Mouse (Mus musculus): ENCODE results near the gene Igf2bp1. TPM values are rescaled to one million over a fixed set of nuclear protein-coding genes. Genes with fewer than 3 reads are reported as not detected.

Igf2bp1 gene
- polyA plus RNA-seq, 1 experiment from 2014 or later, result 10.8 TPM

GRCm38 (mm10) chr11:95907805-95908524 is 97.8 kb downstream of the Igf2bp1 start:
- 32% methylated on average over 5 of the region's 5 CpGs for WGBS (ENCODE audit: insufficient replicate concordance)
- Histone ChIP-seq H3K4me2 (ENCODE audit: low read depth, low read length) (no peak overlapping the region), H3K4me3 (ENCODE audit: low read depth, low read length) (no peak overlapping the region), H3K27ac (ENCODE audit: low read length) (no peak overlapping the region), H3K36me3 (ENCODE audit: control insufficient read depth, insufficient read depth) (no peaks in the 10 kb centered on the region), H3K4me1 (ENCODE audit: control insufficient read depth, low read depth, low read length) (no peaks in the 10 kb centered on the region), H3K27me3 (ENCODE audit: control insufficient read depth, insufficient read depth, low read depth, low read length) (peaks cover 18% of the 10 kb centered on the region), H3K9ac (ENCODE audit: low read depth, low read length) (no peak overlapping the region), H3K9me3 (replicated peaks; ENCODE audit: control insufficient read depth, low read length) (no peaks in the 10 kb centered on the region)
- ATAC-seq (ENCODE audit: low read depth), result no peak

Small RNA genes lying within 50 kb of the gene (microRNA-seq; reads per million reads assigned to microRNA genes)
- not detected for gene Mir3063

Other genes with a start within 250 kb of the Igf2bp1 start
- gene Phospho1, start 181.4 kb downstream of the Igf2bp1 start, polyA plus RNA-seq (2015; fragmentation: Nextera tagmentation; extraction: Ambion mirVana), result 6.5 and 7.7 TPM in 2 replicates
- gene Gngt2, start 168.7 kb downstream of the Igf2bp1 start, polyA plus RNA-seq (2015; fragmentation: Nextera tagmentation; extraction: Ambion mirVana), result 21.1 and 23.2 TPM in 2 replicates
- 5.3 and 7.6 TPM in 2 replicates for gene Abi3, start 163.5 kb downstream of the Igf2bp1 start, polyA plus RNA-seq (2015; fragmentation: Nextera tagmentation; extraction: Ambion mirVana)
- gene B4galnt2, start 91.0 kb downstream of the Igf2bp1 start, polyA plus RNA-seq (2015; fragmentation: Nextera tagmentation; extraction: Ambion mirVana), result 0.08 and 0.50 TPM in 2 replicates
- 0.25 TPM in 1 of 2 replicates, not detected in the other for gene Gip, start 18.6 kb upstream of the Igf2bp1 start, polyA plus RNA-seq (2015; fragmentation: Nextera tagmentation; extraction: Ambion mirVana)
- 47.5 and 54.4 TPM in 2 replicates for gene Snf8, start 28.9 kb upstream of the Igf2bp1 start, polyA plus RNA-seq (2015; fragmentation: Nextera tagmentation; extraction: Ambion mirVana)
- gene Ube2z, start 59.4 kb upstream of the Igf2bp1 start, polyA plus RNA-seq (2015; fragmentation: Nextera tagmentation; extraction: Ambion mirVana), result 13.2 TPM in 2 replicates
- gene Atp5g1, start 69.7 kb upstream of the Igf2bp1 start, polyA plus RNA-seq (2015; fragmentation: Nextera tagmentation; extraction: Ambion mirVana), result 471 and 479 TPM in 2 replicates
- gene Calcoco2, start 106.0 kb upstream of the Igf2bp1 start, polyA plus RNA-seq (2015; fragmentation: Nextera tagmentation; extraction: Ambion mirVana), result not detected in 2 replicates
- not detected in 2 replicates for gene Ttll6, start 127.8 kb upstream of the Igf2bp1 start, polyA plus RNA-seq (2015; fragmentation: Nextera tagmentation; extraction: Ambion mirVana)
- not detected in 2 replicates for gene Hoxb13, start 188.4 kb upstream of the Igf2bp1 start, polyA plus RNA-seq (2015; fragmentation: Nextera tagmentation; extraction: Ambion mirVana)

Data from liver, embryonic 16.5 days (tissue).